Mouse (Mus musculus): ENCODE data around the gene Dgki.

Gene Dgki

DNA sequence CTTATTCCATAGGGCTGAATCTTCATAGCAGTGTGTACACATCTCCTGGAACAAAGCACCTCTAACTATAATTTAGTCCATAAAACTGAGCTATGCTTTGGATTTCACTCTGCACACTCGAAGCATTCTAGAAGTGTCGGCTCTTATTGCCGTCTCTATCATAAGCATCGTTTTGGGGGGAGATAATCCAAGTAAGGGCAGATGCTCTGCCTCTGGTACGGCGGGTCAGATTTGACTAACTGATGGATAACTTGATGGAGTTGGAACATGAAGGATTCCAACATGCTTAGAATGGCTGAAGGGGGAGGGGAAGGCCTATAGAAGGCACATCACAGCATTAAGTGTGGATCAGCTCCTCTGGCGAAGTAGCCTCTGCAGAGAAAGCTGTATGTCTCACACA is 242.4 kb downstream of the Dgki start:
- DNase-seq: no peak

DNA sequence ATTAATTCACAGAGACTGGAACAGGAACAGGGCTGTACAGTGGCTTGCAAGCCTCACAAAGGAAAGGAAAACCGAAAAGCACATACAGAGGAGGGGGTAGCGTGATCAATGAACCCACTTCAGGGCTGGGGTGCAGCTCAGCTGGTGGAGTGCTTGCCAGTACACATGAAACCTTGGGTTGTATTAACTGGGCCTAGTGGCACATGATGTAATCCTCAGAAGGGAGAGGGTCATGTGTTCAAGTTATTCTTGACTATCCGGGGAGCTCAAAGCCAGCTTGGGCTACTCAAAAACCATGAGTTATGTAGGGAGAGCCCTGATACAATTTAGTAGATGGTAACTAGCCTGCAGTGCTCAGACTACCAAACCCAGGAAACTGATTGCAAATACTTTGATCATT is 244.3 kb downstream of the Dgki start:
- DNase-seq: no peak

DNA sequence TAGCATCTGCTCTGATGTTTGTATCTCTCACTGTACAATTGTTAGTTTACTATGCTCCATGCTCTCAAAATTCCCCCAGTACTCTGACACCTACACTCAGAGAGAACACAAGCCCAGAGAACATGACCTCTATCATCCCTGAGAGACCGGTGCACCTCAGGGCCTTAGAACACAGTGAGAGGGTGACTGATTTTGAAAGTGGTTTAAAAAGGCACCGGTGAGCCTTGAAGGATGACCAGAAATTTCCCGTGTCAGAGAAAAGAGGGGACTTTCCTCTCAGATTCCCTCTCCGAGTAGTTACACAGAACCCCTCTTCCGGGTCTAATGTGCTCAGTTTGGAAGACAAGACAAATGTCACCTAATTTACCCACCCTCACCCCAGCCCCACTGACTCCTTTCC is 244.9 kb downstream of the Dgki start:
- no peak for DNase-seq

DNA sequence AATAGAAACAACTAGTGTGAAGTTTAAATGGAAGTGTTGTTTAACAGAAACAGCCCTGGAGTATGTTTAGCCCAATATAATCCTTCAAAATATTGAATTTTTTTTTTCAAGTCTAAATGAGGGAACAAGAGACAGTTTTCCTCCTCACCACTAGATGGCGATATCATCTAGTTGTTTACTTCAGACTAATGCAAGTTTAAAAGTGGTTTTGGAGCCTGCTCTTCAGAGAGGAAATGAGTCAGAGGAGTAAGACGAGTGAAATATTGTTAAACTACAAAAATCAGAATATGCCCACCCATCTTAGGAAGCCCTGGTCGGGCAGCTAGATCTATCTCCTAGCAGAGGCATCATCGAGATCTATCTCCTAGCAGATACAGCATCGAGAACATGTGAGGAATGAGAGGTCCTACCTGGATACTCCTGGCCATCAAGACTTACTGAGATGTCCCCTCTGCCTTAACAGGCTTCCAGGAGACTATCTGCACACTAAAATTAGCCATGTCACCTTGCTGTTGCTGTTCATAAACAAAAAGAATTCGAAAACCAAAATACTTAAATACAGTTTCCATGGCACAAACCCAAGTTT is 245.5 kb downstream of the Dgki start:
- peak; percentile 31 to 33 for DNase-seq

DNA sequence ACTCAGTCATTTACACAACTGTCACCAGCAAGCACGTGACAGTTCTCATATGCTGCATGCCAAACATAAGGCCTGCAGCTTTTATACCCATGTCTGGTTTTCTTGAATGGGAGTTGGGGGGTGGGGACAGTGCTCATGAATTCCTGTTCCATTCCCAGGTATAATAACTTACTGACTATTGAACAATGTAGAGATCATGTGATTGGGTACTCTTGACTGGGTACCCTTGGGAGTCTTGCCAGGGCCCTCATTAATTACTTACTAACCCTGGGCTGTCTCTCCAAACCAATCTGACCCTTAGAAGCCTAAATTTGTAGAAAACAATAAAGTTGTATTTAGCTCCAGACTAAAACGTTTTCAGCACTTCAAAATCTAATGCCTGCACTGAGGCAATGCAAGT is 246.6 kb downstream of the Dgki start:
- DNase-seq: no peak

DNA sequence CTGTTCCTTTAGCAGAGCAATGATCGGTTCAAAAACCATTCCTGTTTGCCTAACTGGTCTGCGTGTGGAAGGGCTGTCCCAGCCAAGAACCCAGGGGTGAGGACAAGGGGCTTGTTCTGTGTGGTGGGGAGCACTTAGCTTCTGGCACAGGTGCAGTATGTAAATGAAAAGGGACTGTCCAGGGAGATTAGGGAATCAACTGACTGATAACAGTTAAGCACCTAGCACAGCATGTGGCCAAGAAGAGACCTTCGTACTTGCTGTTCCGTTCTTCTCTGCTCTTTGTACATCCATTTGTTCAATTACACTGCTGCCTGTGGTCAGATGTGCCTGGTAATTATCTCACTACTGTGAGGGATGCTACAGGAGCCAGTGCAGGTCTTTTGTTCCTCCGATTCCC is 248.3 kb downstream of the Dgki start:
- DNase-seq: no peak

DNA sequence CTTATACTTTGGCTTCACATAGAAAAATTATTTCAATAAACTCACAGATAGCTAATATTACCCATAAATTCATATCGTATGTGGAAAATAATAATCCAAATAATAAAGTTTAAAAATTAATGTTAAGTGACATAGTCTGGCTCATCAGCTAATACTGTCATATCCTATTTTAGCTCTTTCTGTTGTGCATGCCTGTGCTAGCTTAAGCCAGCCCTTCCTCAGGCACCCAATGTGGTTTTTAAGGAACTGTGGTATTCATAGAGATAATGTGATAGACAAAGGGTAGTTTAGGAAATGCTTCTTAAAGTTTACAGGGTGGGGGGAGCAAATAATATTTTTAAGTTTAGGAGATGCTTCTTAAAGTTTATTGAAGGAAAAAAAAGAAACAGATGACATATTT is 248.8 kb downstream of the Dgki start:
- no peak for DNase-seq

DNA sequence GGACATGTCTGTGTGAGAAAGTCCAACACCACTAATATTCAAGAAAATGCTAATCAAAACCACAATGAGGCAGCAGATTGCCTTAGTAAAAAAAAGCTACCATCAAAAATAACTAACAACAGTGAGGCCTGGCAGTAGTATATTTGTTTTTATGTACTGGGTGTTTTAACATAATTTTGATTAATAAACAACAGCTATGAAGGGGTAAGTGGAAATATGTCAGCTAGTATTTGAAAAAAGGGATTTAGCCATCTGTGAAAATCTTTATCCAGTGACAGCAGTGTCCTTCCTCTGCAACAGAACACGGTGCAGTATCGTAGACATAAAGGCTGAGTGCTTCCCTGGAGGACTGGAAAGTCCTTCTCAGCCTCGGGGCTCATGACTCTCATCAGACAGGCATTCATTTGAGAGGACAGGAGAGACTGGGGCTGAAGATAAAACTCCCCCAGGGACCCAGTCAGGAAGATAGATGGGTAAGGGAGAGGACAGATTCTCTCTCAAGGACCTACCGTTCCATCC is 252.3 kb downstream of the Dgki start:
- no peak for DNase-seq

DNA sequence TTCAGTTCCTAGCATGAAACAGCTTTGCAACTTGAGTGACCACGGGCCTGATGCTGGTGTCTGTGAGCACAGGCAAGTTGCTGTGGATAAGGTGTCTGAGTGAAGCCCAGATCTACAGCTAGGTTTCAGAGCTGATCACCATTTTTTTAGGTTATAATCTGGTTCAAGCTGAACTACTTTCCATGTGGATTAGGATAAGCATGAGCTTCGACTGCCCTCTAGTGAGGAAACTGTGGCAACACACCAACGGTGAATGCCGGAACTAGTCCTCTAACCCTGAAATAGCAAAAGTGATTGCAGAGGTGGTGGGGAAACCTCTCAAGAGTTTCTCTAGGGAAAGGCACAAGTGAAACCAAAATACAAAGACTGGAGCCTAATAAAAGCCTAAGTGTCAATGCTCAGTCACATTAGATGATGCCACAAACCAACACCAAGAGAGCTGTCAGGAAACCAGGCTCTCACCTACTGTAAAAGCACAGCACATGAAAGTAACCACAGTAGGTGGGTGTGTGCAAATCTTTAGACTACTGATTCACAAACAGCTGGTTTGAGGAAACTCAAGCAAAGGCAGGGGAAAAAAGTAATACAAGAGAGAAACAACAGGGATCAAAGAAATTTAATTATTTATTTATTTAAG is 253.7 kb downstream of the Dgki start:
- peak; percentile 63 to 65 for DNase-seq

DNA sequence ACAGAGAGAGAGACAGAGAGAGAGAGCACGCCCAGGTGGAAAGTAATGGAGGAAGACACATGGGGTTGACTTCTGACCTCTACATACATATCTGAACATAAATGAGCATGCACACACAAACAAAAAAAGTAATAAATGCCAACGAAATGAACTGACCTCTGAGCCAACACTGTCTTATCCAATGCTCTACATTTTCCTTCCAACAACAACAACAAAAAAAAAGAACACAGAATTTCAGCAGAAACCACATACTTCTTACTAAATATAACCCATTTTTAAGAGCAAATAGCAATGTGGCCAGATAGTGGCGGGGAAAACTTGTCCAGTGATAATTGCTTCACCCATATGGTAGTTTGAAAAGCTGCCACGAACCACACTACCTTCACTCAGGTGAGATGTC is 255.2 kb downstream of the Dgki start:
- no peak for DNase-seq

DNA sequence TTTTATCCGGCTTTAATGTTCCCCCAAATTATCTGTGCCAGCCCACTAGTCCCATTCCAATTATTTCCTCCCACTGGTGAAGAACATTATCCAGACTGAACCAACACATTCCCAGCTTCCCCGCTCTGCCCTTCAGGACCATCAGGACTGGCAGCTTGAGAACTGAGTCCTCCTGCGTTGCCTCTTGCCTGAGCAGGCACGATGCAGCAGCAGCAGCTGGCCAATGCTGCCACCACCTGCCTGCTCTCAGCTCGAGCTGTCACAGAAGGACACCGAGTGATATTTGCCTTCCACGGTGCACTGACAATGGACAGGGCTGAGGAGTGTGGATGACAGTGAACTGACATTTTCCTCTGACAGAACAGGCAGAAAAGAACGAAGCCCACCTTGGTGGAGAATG is 261.5 kb downstream of the Dgki start:
- peak; percentile 46 to 62 for DNase-seq

DNA sequence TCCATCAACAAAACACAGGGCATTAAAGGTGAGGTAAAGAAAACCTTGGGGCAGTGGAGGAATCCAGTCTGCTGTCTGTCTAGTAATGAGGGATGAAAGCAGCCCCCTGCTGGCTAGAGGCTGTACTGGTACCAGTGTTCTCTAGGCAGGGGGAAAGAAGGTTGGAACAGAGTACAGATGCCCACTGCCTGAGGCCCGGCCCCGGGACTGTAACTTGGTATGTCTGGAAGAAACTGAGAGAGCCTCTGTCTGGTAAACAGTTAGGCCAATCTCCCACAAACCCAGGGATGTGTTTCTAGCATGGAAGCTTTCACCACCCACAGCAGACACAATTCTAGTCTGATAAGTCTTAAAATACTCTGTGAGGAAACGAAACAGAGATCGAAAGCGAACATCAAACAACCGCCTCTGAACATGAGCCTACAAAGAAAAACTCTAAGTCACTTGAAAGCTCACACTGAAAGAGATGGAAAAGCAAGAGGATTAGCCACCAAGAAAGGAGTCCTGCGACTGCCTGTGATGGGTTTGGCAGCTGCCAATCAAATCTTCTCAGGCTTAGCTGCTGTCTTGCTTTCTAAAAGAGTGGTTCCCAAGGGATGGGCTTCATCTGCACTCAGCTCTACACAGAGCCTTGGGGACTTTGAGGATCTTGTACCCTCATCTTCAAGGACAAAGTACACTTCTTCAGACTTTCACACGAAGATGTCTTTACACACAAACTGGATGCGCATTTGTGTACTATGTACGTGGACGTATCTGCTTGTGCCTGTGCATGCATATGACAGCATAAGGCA is 262.7 kb downstream of the Dgki start:
- peak in 1 of 2 experiments; percentile 23 for DNase-seq

DNA sequence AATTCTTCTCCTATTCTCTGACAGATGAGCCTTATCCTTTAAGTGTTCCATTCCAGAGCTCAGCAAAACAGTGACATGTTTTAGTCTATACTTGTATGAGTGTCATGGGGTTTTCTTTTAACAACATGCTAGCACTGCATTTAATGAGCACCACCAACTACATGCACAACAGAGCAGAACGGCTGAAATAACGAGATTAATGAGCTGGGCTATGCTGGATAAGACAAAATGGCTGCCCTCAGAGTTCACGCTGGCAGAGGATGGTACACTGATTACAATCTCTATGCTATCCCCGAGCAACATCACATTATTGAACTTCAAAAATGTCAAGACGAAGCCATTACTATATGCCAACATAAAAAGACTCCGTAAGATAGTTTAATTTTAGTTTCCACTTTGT is 264.3 kb downstream of the Dgki start:
- no peak for DNase-seq

DNA sequence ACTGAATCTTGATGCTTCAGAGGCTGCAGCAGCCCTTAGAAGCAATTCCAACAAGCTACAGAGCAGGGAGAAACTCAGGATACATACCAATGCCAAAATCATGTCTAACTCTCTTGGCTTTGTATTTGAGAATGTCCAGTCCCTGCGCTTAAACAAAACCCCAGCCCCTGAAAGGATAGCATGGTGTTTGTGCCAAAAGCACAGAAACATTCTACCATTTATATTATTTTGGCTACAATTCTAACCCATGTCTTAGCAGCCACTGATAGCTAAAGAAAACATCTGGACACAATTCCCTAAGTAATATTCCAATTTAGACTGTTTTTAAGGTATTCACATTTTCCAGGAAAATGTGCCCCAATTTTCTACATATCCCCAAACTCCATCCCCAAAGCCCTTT is 269.0 kb downstream of the Dgki start:
- no peak for DNase-seq

DNA sequence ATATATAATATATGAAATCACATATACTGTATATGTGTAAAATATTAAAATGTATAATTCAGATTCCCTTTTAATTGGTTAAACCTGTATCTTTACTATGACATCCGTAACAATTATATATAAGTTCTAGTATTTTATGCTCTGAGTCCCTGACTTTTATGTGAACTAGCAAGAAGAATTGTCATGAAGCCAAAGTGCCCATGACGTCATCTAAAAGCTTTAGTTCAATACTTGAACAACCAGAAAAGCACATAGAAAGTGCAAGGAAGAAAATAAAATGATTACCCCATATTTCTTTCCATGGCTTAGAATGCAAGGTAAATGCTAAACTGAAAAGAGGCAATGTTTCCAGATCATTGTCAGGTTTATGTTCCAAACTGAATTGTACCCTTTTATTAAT is 269.6 kb downstream of the Dgki start:
- no peak for DNase-seq

DNA sequence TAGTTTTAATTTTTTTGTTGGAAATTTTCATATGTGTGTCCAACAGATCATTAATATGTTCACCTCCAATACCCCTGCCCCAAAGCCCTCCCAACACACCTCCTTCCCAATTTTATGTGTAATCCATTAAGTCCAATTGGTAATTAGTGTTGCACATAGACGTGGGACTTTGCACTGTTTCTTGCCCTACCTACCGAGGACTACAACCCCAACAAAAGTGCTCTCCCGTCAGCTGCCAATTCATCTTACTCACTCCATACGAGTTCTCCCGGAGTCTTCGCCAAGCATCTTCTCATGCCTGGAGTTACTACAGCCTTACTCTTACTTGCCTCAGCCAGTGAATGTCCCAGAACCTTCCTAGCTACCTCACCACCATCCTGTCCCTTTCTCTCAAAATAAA is 271.1 kb downstream of the Dgki start:
- DNase-seq: no peak

DNA sequence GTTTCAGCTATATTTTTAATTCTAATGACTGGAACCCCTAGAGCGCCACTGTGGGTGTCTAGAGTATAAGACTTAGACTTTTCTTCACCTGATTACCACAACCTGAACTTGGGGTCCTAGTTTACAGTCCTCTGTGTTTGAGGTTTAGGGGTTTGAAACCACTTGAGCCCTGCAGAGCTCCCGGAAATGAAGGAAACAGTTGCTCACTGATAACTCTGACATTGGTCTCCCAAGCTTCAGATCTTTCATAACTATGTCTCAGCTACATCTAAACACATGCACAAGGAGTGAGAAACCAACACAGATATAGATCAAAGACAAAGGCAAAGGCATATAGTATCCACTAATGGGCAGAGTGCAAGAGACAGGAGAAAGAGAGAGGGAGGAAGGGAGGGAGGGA is 271.7 kb downstream of the Dgki start:
- DNase-seq: no peak

DNA sequence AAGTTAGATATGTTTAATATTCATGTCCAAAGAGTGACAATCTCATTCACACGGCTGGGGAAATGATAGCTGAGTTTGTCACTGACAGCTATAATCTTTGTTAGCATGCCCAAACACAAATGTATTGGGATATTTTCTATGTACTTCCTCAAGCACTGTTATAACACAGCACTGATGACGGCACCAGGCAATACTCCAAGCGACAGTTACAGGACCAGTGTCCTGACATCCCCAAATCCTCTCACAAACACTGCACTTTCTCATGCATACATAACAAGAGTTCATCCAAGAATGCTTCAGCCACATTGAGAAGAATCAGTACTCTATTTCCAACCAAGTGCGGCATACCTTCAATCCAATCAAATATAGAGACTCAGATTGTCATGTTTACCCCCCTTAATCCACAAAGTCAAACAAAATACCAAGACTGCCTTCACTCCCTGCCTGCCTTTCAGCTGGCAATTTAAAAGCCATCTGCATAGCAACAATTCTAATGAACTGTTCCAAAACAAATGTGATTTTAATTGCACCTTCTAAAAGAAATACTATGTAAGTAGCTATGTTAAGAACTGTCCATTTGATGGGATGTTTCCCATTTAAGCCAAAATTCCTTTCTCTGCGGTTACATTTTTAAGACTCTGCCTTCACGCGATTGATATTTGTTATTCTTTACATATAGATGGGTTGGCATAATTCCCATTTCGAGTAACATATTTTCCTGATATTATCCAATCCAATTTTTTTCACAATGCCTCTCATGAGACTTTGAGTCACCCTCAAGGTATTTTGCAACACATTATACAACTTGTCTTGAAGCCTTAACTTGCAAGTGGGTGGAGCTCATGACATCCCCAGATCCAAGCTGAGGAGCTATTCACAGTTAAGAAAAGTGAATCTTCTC is 273.4 kb downstream of the Dgki start:
- DNase-seq: no peak

DNA sequence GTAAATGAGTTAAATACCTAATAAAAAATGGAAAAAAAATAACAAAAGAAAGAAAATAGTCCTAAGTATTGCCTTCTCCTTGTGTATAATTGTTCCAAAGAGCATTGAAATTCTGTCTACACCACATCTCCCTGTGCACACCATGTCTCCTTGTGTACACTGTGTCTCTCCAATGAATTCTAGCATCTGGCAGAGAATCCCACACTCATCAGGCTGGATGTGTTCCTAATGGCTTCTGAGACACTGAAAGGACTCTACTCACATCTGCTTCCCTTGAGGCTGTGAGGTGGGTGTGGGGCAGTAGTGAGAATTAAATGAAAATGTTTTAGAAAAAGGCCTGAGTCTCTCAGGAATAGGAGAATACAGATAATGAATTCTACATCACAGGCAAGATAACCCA is 283.9 kb downstream of the Dgki start:
- no peak for DNase-seq

DNA sequence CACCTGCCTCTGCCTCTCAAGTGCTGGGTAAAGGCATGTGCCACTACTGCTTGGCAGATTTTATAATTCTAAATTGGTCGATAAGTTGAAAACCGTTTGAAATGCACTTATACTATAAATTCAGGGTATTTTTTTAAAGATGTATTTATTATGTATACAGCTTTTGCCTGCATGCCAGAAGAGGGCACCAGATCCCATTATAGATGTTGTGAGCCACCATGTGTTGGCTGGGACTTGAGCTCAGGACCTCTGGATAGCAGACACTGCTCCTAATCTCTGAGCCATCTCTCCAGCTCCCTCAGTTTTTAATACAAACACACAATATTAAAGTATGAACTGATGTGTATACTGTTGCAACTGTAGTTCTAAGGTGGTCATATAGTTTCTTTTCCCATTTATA is 288.4 kb downstream of the Dgki start:
- no peak for DNase-seq

DNA sequence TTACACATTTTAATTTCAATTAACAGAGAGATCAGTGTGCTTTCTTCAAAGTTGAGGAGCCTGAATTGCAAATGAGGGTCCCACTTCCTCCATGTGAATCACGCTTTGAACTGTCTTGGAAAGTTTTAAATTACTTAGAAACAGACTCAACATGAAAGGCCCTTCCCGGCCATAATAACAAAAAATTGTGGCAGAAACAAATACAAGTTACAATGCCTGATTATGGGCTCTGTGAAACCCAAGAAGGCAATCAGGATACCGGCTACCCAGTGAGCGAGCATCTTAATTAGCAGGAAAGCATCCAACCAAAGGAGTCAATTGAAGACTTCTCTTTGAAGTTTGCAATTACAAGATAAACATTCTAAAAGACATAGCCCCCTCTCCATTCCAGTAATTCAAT is 292.4 kb downstream of the Dgki start:
- DNase-seq: no peak

DNA sequence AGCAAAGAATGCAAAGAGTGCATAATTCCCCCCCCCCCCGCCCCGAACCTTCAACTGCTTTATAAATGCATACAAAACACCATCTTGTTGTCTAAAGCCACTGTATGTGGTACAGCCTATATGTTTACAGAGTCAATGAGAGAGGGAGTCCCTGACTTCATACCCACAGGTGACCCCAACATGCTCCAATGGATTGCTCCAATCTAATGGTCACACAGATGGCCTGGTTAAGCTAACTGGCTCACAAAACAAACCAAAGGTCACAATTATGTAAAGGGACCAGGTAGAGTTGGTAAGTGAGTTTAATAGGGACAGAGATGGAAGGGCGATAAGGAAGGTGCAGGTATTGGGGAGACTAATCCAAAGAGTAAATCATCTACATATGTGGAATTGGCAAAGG is 295.1 kb downstream of the Dgki start:
- DNase-seq: no peak

DNA sequence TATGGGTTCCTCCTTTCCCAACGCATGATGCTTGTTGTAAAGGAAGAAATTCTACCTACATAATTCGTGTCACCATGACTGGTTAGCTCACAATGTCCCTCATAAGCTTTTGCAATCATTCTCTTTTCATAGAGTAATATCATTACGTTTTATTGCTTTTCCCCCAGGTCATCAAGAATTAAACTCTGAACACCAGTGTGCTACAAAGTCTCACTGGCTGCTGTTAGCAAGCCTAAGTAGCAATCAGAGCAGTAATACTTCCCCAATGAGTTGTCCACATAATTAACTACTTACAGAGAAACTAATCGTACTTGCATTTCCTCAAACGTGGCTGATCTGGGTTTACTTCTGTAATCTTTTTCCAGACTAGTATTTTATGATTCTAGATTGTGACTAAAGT is 296.7 kb downstream of the Dgki start:
- DNase-seq: no peak

All from cerebellum, adult 18-20 months (tissue).